Comparison of ENCODE assay signal across 23 mouse cellular contexts in the genomic region with DNA sequence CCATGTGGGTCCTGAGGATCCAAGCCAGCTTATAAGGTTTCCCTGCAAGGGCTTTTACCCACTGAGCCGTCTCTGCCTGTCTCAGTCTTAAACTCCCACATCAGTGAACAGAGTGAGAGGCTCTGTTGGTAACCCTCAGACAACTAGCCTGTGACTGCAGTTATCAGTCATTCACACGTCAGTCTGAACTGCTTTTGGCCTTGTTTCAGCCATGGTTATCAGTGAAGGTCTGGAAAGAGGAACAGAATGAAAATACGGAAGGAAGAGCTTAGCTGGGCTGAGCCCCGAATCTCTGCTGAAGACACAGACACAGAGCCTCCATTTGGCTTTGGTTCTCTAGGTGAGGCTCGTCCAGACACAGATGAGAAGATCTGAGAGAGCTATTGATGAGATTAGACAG. TPM values are rescaled to one million over a fixed set of nuclear protein-coding genes. Genes with fewer than 3 reads are reported as not detected.
A peak's percentile ranks its signal among the peaks of the same experiment; 100 is the strongest.
DNase-seq lines count a peak whose midpoint lies in the region; ATAC-seq lines count a peak whose summit lies in the region.
"Had no signal": no experiment of that assay in that cellular context is flagged by ENCODE, and none has a peak within 500 bp of the region (broad histone marks: within the 10 kb centered on the region; RNA-seq: fewer than 3 reads in every experiment).

No protein-coding gene starts in this region.

- ATAC-seq in neutrophil, adult 5-6 weeks (ENCODE audit: extremely low read depth, insufficient number of reproducible peaks, low FRiP score, poor library complexity, severe bottlenecking): 0 out of 2 replicates have a peak, but pooled peaks have one; percentile 46
- no peak for ATAC-seq in midbrain, embryonic 13.5 days
- no peak for ATAC-seq in frontal cortex, adult (ENCODE audit: low TSS enrichment)
- ATAC-seq: intestine, embryonic 15.5 days had no signal

- H3K4me1 ChIP-seq in heart, embryonic 10.5 days: peaks cover 18% of the 10 kb centered on the region
- peaks cover 2% of the 10 kb centered on the region; the same call in 1 of the 2 replicates for H3K4me1 ChIP-seq in midbrain, embryonic 13.5 days (replicated peaks)
- H3K4me1 ChIP-seq: embryonic facial prominence, embryonic 12.5 days; intestine, embryonic 15.5 days had no signal

- no peak overlapping the region for H3K4me2 ChIP-seq in midbrain, embryonic 13.5 days (replicated peaks)
- H3K4me2 ChIP-seq: embryonic facial prominence, embryonic 12.5 days; hindbrain, embryonic 12.5 days; intestine, embryonic 15.5 days; limb, embryonic 13.5 days; lung, embryonic 15.5 days had no signal

- peak overlapping the region; percentile 23; the same call in 1 of the 2 replicates for H3K27ac ChIP-seq in heart, embryonic 10.5 days
- H3K27ac ChIP-seq in midbrain, embryonic 13.5 days: no peak overlapping the region
- H3K27ac ChIP-seq: embryonic facial prominence, embryonic 12.5 days; hindbrain, embryonic 12.5 days; intestine, embryonic 15.5 days; limb, embryonic 13.5 days; lung, embryonic 15.5 days had no signal

- H3K27me3 ChIP-seq in heart, embryonic 10.5 days (ENCODE audit: insufficient read depth, poor library complexity, severe bottlenecking): peaks cover 16% of the 10 kb centered on the region
- H3K27me3 ChIP-seq in midbrain, embryonic 13.5 days: peaks cover 14% of the 10 kb centered on the region; the same call in 1 of the 2 replicates
- H3K27me3 ChIP-seq: intestine, embryonic 15.5 days; limb, embryonic 13.5 days; lung, embryonic 15.5 days had no signal

- H3K36me3 ChIP-seq in heart, embryonic 10.5 days: no peaks in the 10 kb centered on the region
- no peaks in the 10 kb centered on the region for H3K36me3 ChIP-seq in midbrain, embryonic 13.5 days
- H3K36me3 ChIP-seq: embryonic facial prominence, embryonic 12.5 days; hindbrain, embryonic 12.5 days; intestine, embryonic 15.5 days; limb, embryonic 13.5 days; lung, embryonic 15.5 days had no signal

- WGBS in heart, embryonic 10.5 days: 32% methylated on average over 5 of the region's 5 CpGs
- WGBS in midbrain, embryonic 13.5 days: 80% methylated on average over 5 of the region's 5 CpGs

- no peak overlapping the region for H3K9ac ChIP-seq in midbrain, embryonic 13.5 days (replicated peaks)
- H3K9ac ChIP-seq: embryonic facial prominence, embryonic 12.5 days; hindbrain, embryonic 12.5 days; intestine, embryonic 15.5 days; limb, embryonic 13.5 days; lung, embryonic 15.5 days had no signal

- DNase-seq in heart, embryonic 10.5 days (ENCODE audit: low spot score): no peak
- DNase-seq in heart, adult 9 months (ENCODE audit: low spot score in 2 of 2): no peak
- DNase-seq in lung, postnatal 25 days (ENCODE audit: low spot score): peak; percentile 13
- no peak for DNase-seq in lung, postnatal 14 days
- peak; percentile 9 to 12 for DNase-seq in heart, postnatal 10 days
- DNase-seq: adrenal gland, postnatal 14 days; cerebellum, adult 18-20 months; gastrocnemius, postnatal 14 days; kidney, postnatal 4 days; midbrain, embryonic 14.5 days; retina, postnatal 1 day; thymus, adult 2 months had no signal

- no peak overlapping the region for H3K4me3 ChIP-seq in heart, embryonic 10.5 days
- H3K4me3 ChIP-seq in midbrain, embryonic 13.5 days (replicated peaks): no peak overlapping the region
- H3K4me3 ChIP-seq: embryonic facial prominence, embryonic 12.5 days; hindbrain, embryonic 12.5 days; intestine, embryonic 15.5 days; limb, embryonic 13.5 days; lung, embryonic 15.5 days had no signal

- intact Hi-C loops in heart, postnatal 10 days (cut with DNase I): no loop called here

- no peaks in the 10 kb centered on the region for H3K9me3 ChIP-seq in heart, embryonic 10.5 days
- no peaks in the 10 kb centered on the region for H3K9me3 ChIP-seq in midbrain, embryonic 13.5 days
- H3K9me3 ChIP-seq: embryonic facial prominence, embryonic 12.5 days; hindbrain, embryonic 12.5 days; intestine, embryonic 15.5 days; limb, embryonic 13.5 days; lung, embryonic 15.5 days had no signal

RNA-seq across cellular contexts. Expression of a gene that starts 6.5 kb away (rescaled TPM):
- polyA plus RNA-seq in heart, embryonic 10.5 days (2016; fragmentation: Nextera tagmentation; extraction: Ambion mirVana): 32.8 and 33.7 TPM in 2 replicates
- 10 to 100 TPM; 33.9 to 41.2 TPM for total RNA-seq in heart, postnatal 10 days (2021)
- 150 and 151 TPM in 2 replicates for total RNA-seq in neutrophil, adult 5-6 weeks (2017)
- 88.4 and 93.5 TPM in 2 replicates for polyA plus RNA-seq in midbrain, embryonic 13.5 days (2015; fragmentation: Nextera tagmentation; extraction: Ambion mirVana)

RNA-seq across cellular contexts. Expression of a gene that starts 43.7 kb away (rescaled TPM):
- polyA plus RNA-seq in heart, embryonic 10.5 days (2016; fragmentation: Nextera tagmentation; extraction: Ambion mirVana): 0.31 and 2.1 TPM in 2 replicates
- not detected for total RNA-seq in heart, postnatal 10 days (2021)
- not detected in 2 replicates for total RNA-seq in neutrophil, adult 5-6 weeks (2017)
- polyA plus RNA-seq in midbrain, embryonic 13.5 days (2015; fragmentation: Nextera tagmentation; extraction: Ambion mirVana): 0.22 and 0.26 TPM in 2 replicates
- total RNA-seq: adrenal gland, postnatal 14 days; gastrocnemius, postnatal 14 days had no signal
- polyA plus RNA-seq: kidney, embryonic 14.5 days; lung, embryonic 15.5 days; stomach, embryonic 14.5 days; thymus, adult 2 months; urinary bladder, adult 2 months had no signal

RNA-seq across cellular contexts. Expression of a gene that starts 51.0 kb away (rescaled TPM):
- polyA plus RNA-seq in heart, embryonic 10.5 days (2016; fragmentation: Nextera tagmentation; extraction: Ambion mirVana): 0.04 TPM in 1 of 2 replicates, not detected in the other
- 1 to 10 TPM; 4.2 to 6.7 TPM for total RNA-seq in heart, postnatal 10 days (2021)
- not detected in 2 replicates for total RNA-seq in neutrophil, adult 5-6 weeks (2017)
- polyA plus RNA-seq in midbrain, embryonic 13.5 days (2015; fragmentation: Nextera tagmentation; extraction: Ambion mirVana): 0.08 TPM in 1 of 2 replicates, not detected in the other

Comparison
In these comparisons a context has a peak if more than half of its experiments do, and no peak if none do; other contexts are left out.
1. DNase-seq: peak in lung, postnatal 25 days (single experiment) and heart, postnatal 10 days (2 of 2); none in heart, embryonic 10.5 days (single experiment), heart, adult 9 months (0 of 2) and lung, postnatal 14 days (single experiment).